Comparison of ENCODE assay signal across 10 mouse cellular contexts in genomic region chr8:122676621-122677480, GRCm38 (mm10). TPM values are rescaled to one million over a fixed set of nuclear protein-coding genes. Genes with fewer than 3 reads are reported as not detected.
A peak's percentile ranks its signal among the peaks of the same experiment; 100 is the strongest.
DNase-seq lines count a peak whose midpoint lies in the region; ATAC-seq and TF ChIP-seq lines count a peak whose summit lies in the region.
"Had no signal": no experiment of that assay in that cellular context is flagged by ENCODE, and none has a peak within 500 bp of the region (broad histone marks: within the 10 kb centered on the region; RNA-seq: fewer than 3 reads in every experiment).

No protein-coding gene starts in this region.

- peak; percentile 70 for DNase-seq in gastrocnemius, adult 18-20 months (ENCODE audit: low spot score)
- no peak for DNase-seq in gastrocnemius, adult 8-10 months (ENCODE audit: low spot score in 2 of 2)
- peak; percentile 40 for DNase-seq in kidney, postnatal 0 days (ENCODE audit: low spot score)
- DNase-seq in liver, embryonic 14.5 days (ENCODE audit: low read depth in 3 of 3, low spot score in 3 of 3), result no peak
- DNase-seq in neural tube, embryonic 10.5 days (ENCODE audit: extremely low spot score, low spot score), result peak; percentile 59
- DNase-seq in B cell, adult 2 months, result no peak

- no peaks in the 10 kb centered on the region for H3K9me3 ChIP-seq in heart, embryonic 14.5 days (ENCODE audit: control insufficient read depth, low read length)
- H3K9me3 ChIP-seq in kidney, postnatal 0 days (replicated peaks; ENCODE audit: low read length), result no peaks in the 10 kb centered on the region
- H3K9me3 ChIP-seq in liver, embryonic 14.5 days (ENCODE audit: control insufficient read depth, low read length), result no peaks in the 10 kb centered on the region

- peaks cover 69% of the 10 kb centered on the region for H3K27me3 ChIP-seq in heart, embryonic 14.5 days (ENCODE audit: control insufficient read depth, insufficient read depth, low read length)
- H3K27me3 ChIP-seq in kidney, postnatal 0 days (ENCODE audit: insufficient read depth, low read length), result peaks cover 24% of the 10 kb centered on the region
- peaks cover 33% of the 10 kb centered on the region for H3K27me3 ChIP-seq in liver, embryonic 14.5 days (ENCODE audit: control insufficient read depth, insufficient read depth, low read length)

- no peak for TF ChIP-seq EP300 in liver, embryonic 14.5 days (IDR thresholded peaks at IDR 0.05; ENCODE audit: low read depth)

- H3K36me3 ChIP-seq in heart, embryonic 14.5 days (ENCODE audit: control insufficient read depth, insufficient read depth, low read length), result peaks cover 5% of the 10 kb centered on the region; the same call in 1 of the 2 replicates
- H3K36me3 ChIP-seq in kidney, postnatal 0 days (ENCODE audit: insufficient read depth, low read length), result no peaks in the 10 kb centered on the region
- H3K36me3 ChIP-seq in liver, embryonic 14.5 days (replicated peaks; ENCODE audit: control insufficient read depth, insufficient read depth, low read depth), result no peaks in the 10 kb centered on the region; the same call in 1 of the 2 replicates

- 13% methylated on average over 16 of the region's 16 CpGs for WGBS in heart, embryonic 14.5 days
- 14% methylated on average over 16 of the region's 16 CpGs for WGBS in kidney, postnatal 0 days
- WGBS in liver, embryonic 14.5 days (ENCODE audit: insufficient replicate concordance), result 52% methylated on average over 16 of the region's 16 CpGs

- H3K27ac ChIP-seq in heart, embryonic 14.5 days (replicated peaks in 1 of 2; ENCODE audit: control insufficient read depth in 1 of 2, insufficient read depth in 1 of 2, low read depth in 2 of 2, low read length in 2 of 2), result peak overlapping the region; percentile 31 to 77
- peak overlapping the region; percentile 82 for H3K27ac ChIP-seq in kidney, postnatal 0 days
- no peak overlapping the region for H3K27ac ChIP-seq in liver, embryonic 14.5 days

- peak overlapping the region; percentile 96 for H3K4me2 ChIP-seq in heart, embryonic 14.5 days (ENCODE audit: low read length)
- peak overlapping the region; percentile 98 for H3K4me2 ChIP-seq in kidney, postnatal 0 days (ENCODE audit: low read length)
- H3K4me2 ChIP-seq in liver, embryonic 14.5 days (ENCODE audit: low read depth), result peak overlapping the region; percentile 73

- H3K4me1 ChIP-seq in heart, embryonic 14.5 days (ENCODE audit: control insufficient read depth in 2 of 2, insufficient read depth in 2 of 2, low read length in 2 of 2), result peaks cover 0 to 19% of the 10 kb centered on the region in 2 experiments; a peak in 1 of 4 replicates
- H3K4me1 ChIP-seq in kidney, postnatal 0 days (replicated peaks; ENCODE audit: insufficient read depth, low read length), result 0 out of 2 replicates have a peak, but pooled peaks cover 7% of the 10 kb centered on the region
- H3K4me1 ChIP-seq in liver, embryonic 14.5 days (replicated peaks; ENCODE audit: control insufficient read depth in 2 of 2, insufficient read depth in 2 of 2, low read length in 1 of 2), result peaks cover 21 to 24% of the 10 kb centered on the region in 2 experiments

- peak; percentile 8; the same call in 1 of the 2 replicates for ATAC-seq in erythroblast, adult 5-6 weeks (replicated peaks; ENCODE audit: low FRiP score, poor library complexity, severe bottlenecking)
- ATAC-seq in heart, embryonic 14.5 days (ENCODE audit: insufficient number of reproducible peaks, insufficient read depth, low FRiP score, low read depth), result no peak
- no peak for ATAC-seq in kidney, postnatal 0 days (replicated peaks; ENCODE audit: low FRiP score, low read depth)
- no peak for ATAC-seq in liver, embryonic 14.5 days (ENCODE audit: insufficient read depth)

- TF ChIP-seq CTCF in kidney, postnatal 0 days (IDR thresholded peaks at IDR 0.05; ENCODE audit: low read depth), result no peak
- TF ChIP-seq CTCF in liver, embryonic 14.5 days (IDR thresholded peaks at IDR 0.05; ENCODE audit: low read depth), result no peak

- H3K4me3 ChIP-seq in heart, embryonic 14.5 days (ENCODE audit: control insufficient read depth in 1 of 2, insufficient read depth in 1 of 2, low read depth in 1 of 2, low read length in 2 of 2), result peak overlapping the region; percentile 63 to 68
- H3K4me3 ChIP-seq in kidney, postnatal 0 days (replicated peaks; ENCODE audit: low read depth, low read length), result peak overlapping the region; percentile 66
- peak overlapping the region; percentile 57 to 58 for H3K4me3 ChIP-seq in liver, embryonic 14.5 days (ENCODE audit: insufficient read depth in 1 of 2, low read depth in 2 of 2, low read length in 2 of 2)

- H3K9ac ChIP-seq in heart, embryonic 14.5 days (ENCODE audit: low read length), result peak overlapping the region; percentile 75
- H3K9ac ChIP-seq in kidney, postnatal 0 days (ENCODE audit: low read depth, low read length), result peak overlapping the region; percentile 55
- peak overlapping the region; percentile 46 for H3K9ac ChIP-seq in liver, embryonic 14.5 days (replicated peaks)

RNA-seq across cellular contexts. Expression of gene Cbfa2t3, which starts 22.1 kb away (rescaled TPM):
- 10 to 100 TPM; 16.1 to 25.9 TPM for total RNA-seq in gastrocnemius, adult 18-20 months (2021)
- total RNA-seq in gastrocnemius, adult 8-10 months (2022), result 10 to 100 TPM; 12.3 to 22.0 (median 17.2) TPM
- total RNA-seq in erythroblast, adult 5-6 weeks (2015; ENCODE audit: low replicate concordance), result 10.9 and 13.1 TPM in 2 replicates
- 10.9 and 13.8 TPM in 2 replicates for total RNA-seq in erythroblast, adult 5-6 weeks (2017; ENCODE audit: low replicate concordance)
- polyA plus RNA-seq in heart, embryonic 14.5 days (2014; fragmentation: Nextera tagmentation; extraction: Ambion mirVana), result 4.2 and 6.2 TPM in 2 replicates
- 3.6 and 4.4 TPM in 2 replicates for polyA plus RNA-seq in kidney, postnatal 0 days (2015; fragmentation: Nextera tagmentation; extraction: Ambion mirVana)
- 1.8 and 1.9 TPM in 2 replicates for polyA plus RNA-seq in liver, embryonic 14.5 days (2012; rRNA removed)
- polyA plus RNA-seq in liver, embryonic 14.5 days (2014; fragmentation: Nextera tagmentation; extraction: Ambion mirVana), result 3.3 and 5.0 TPM in 2 replicates

RNA-seq across cellular contexts. Expression of gene Pabpn1l, which starts 54.3 kb away (rescaled TPM):
- total RNA-seq in gastrocnemius, adult 18-20 months (2021), result not detected
- under 1 TPM in 1 of 4 experiments, not detected in 3; 0.27 TPM for total RNA-seq in gastrocnemius, adult 8-10 months (2022)
- not detected in 2 replicates for total RNA-seq in erythroblast, adult 5-6 weeks (2015; ENCODE audit: low replicate concordance)
- total RNA-seq in erythroblast, adult 5-6 weeks (2017; ENCODE audit: low replicate concordance), result not detected in 2 replicates
- not detected in 2 replicates for polyA plus RNA-seq in heart, embryonic 14.5 days (2014; fragmentation: Nextera tagmentation; extraction: Ambion mirVana)
- 0.15 and 0.22 TPM in 2 replicates for polyA plus RNA-seq in kidney, postnatal 0 days (2015; fragmentation: Nextera tagmentation; extraction: Ambion mirVana)
- polyA plus RNA-seq in liver, embryonic 14.5 days (2012; rRNA removed), result 0.03 TPM in 1 of 2 replicates, not detected in the other
- polyA plus RNA-seq in liver, embryonic 14.5 days (2014; fragmentation: Nextera tagmentation; extraction: Ambion mirVana), result not detected in 2 replicates
- total RNA-seq: gastrocnemius, postnatal 4 days had no signal
- polyA plus RNA-seq: C2C12 had no signal

Comparison
In these comparisons a context has a peak if more than half of its experiments do, and no peak if none do; other contexts are left out.
1. DNase-seq: peak in gastrocnemius, adult 18-20 months (single experiment), kidney, postnatal 0 days (single experiment) and neural tube, embryonic 10.5 days (single experiment); none in gastrocnemius, adult 8-10 months (0 of 2), liver, embryonic 14.5 days (0 of 3) and B cell, adult 2 months (0 of 2).
2. Peak in every context shown above with its lines, with median percentiles within 50 percentile points of each other: H3K4me2 ChIP-seq, H3K4me3 ChIP-seq and H3K9ac ChIP-seq.